Mouse (Mus musculus) B cell, adult 62 days (primary cell): Measurements from ENCODE around the gene Eif2b1. TPM values are rescaled to one million over a fixed set of nuclear protein-coding genes. Genes with fewer than 3 reads are reported as not detected.

Source experiments
- total RNA-seq: library from RNA; stranded (reverse); gene quantifications from 4 replicates; pipeline ENCODE4 v1.2.4, GENCODE M21; 2023

Eif2b1 gene
- 22.8 to 36.2 TPM (median 33.7 TPM) in 4 replicates for total RNA-seq

GRCm38 (mm10) chr5:124578633-124579317, at the start of gene Eif2b1, which contains the start of gene Gtf2h3:
Gene Eif2b1, minus strand, starts transcription at chr5:124579131.
Gene Gtf2h3, plus strand, starts transcription at chr5:124579140.

GRCm38 (mm10) chr5:124552558-124553307, 26.2 kb downstream of the Eif2b1 start, which contains the start of gene Ddx55:
Gene Ddx55, plus strand, starts transcription at chr5:124552864.

GRCm38 (mm10) chr5:124540383-124540786, 38.5 kb downstream of the Eif2b1 start, which contains the start of gene Tmed2:
Gene Tmed2, plus strand, starts transcription at chr5:124540695.

GRCm38 (mm10) chr5:124530655-124531582, 48.0 kb downstream of the Eif2b1 start, which contains the start of gene Rilpl1:
Gene Rilpl1, minus strand, starts transcription at chr5:124531391.

Other genes with a start within 250 kb of the Eif2b1 start
- 96.6 to 111 TPM (median 101 TPM) in 4 replicates for gene Cdk2ap1, start 216.0 kb downstream of the Eif2b1 start, total RNA-seq
- gene Sbno1, start 153.1 kb downstream of the Eif2b1 start, total RNA-seq, result 216 to 228 TPM (median 222 TPM) in 4 replicates
- 47.3 to 58.4 TPM (median 50.8 TPM) in 4 replicates for gene Kmt5a, start 139.2 kb downstream of the Eif2b1 start, total RNA-seq
- 165 to 186 TPM (median 173 TPM) in 4 replicates for gene Rilpl2, start 100.8 kb downstream of the Eif2b1 start, total RNA-seq
- gene Snrnp35, start 96.0 kb downstream of the Eif2b1 start, total RNA-seq, result 15.0 to 20.5 TPM (median 17.3 TPM) in 4 replicates
- gene Rilpl1, start 47.7 kb downstream of the Eif2b1 start, total RNA-seq, result 2.2 to 3.1 TPM (median 2.3 TPM) in 4 replicates
- gene Tmed2, start 38.4 kb downstream of the Eif2b1 start, total RNA-seq, result 103 to 116 TPM (median 110 TPM) in 4 replicates
- gene Ddx55, start 26.3 kb downstream of the Eif2b1 start, total RNA-seq, result 39.5 to 42.4 TPM (median 41.7 TPM) in 4 replicates
- gene Gtf2h3, start within 50 bp of the Eif2b1 start, total RNA-seq, result 27.6 to 35.1 TPM (median 34.4 TPM) in 4 replicates
- gene Atp6v0a2, start 49.4 kb upstream of the Eif2b1 start, total RNA-seq, result 46.0 to 62.9 TPM (median 54.8 TPM) in 4 replicates
- gene Dnah10, start 146.0 kb upstream of the Eif2b1 start, total RNA-seq, result 0.06 TPM in 1 of 4 replicates, not detected in the others